Mouse (Mus musculus) stomach, adult 2 months (tissue): ENCODE results near the gene Gm20521. TPM values are rescaled to one million over a fixed set of nuclear protein-coding genes. Genes with fewer than 3 reads are reported as not detected.

Experiments
- polyA plus RNA-seq: library from polyadenylated mRNA; depleted of rRNA; stranded (reverse); fragments of >200 nt; gene quantifications from 2 replicates; pipeline ENCODE4 v1.2.3, GENCODE M21; 2012; rRNA removed

The Gm20521 gene
- 11.1 and 13.1 TPM in 2 replicates for polyA plus RNA-seq

GRCm38 (mm10) chr14:54883154-54884021 lies at the start of gene Gm20521, which contains the start of gene Bcl2l2:
Gene Gm20521, plus strand, starts transcription at chr14:54883441.
Gene Bcl2l2, plus strand, starts transcription at chr14:54883377.

GRCm38 (mm10) chr14:54870861-54871260 lies 12.4 kb upstream of the Gm20521 start, which contains the start of gene Homez:
Gene Homez, minus strand, starts transcription at chr14:54870961.

GRCm38 (mm10) chr14:54877048-54877715 lies 6.1 kb upstream of the Gm20521 start, which contains the start of gene Ppp1r3e:
Gene Ppp1r3e, minus strand, starts transcription at chr14:54877550.

GRCm38 (mm10) chr14:54892200-54892599 lies 9.0 kb downstream of the Gm20521 start, which contains the start of gene Pabpn1:
Gene Pabpn1, plus strand, starts transcription at chr14:54892500.

GRCm38 (mm10) chr14:54912886-54913285 lies 29.6 kb downstream of the Gm20521 start, which contains the start of gene Slc22a17:
Gene Slc22a17, minus strand, starts transcription at chr14:54913132.

GRCm38 (mm10) chr14:54925349-54926342 lies 42.4 kb downstream of the Gm20521 start, which contains the start of gene Efs:
Gene Efs, minus strand, starts transcription at chr14:54926126.

GRCm38 (mm10) chr14:54932645-54933150 lies 49.5 kb downstream of the Gm20521 start, which contains the start of gene Il25:
Gene Il25, plus strand, starts transcription at chr14:54932695.

GRCm38 (mm10) chr14:54935904-54936830 lies 52.9 kb downstream of the Gm20521 start, which contains the start of gene Cmtm5:
Gene Cmtm5, plus strand, starts transcription at chr14:54936261.

Other genes starting within 250 kb of the Gm20521 start
- gene Gm17606, start 242.5 kb upstream of the Gm20521 start, polyA plus RNA-seq: not detected in 2 replicates
- gene Cdh24, start 242.1 kb upstream of the Gm20521 start, polyA plus RNA-seq: 2.8 and 4.0 TPM in 2 replicates
- gene 1700123O20Rik, start 197.2 kb upstream of the Gm20521 start, polyA plus RNA-seq: 16.1 and 38.8 TPM in 2 replicates
- 30.3 and 44.2 TPM in 2 replicates for gene Acin1, start 196.5 kb upstream of the Gm20521 start, polyA plus RNA-seq
- not detected in 2 replicates for gene Gm29776, start 184.6 kb upstream of the Gm20521 start, polyA plus RNA-seq
- 2.6 and 7.1 TPM in 2 replicates for gene Cebpe, start 171.3 kb upstream of the Gm20521 start, polyA plus RNA-seq
- gene Slc7a8, start 101.5 kb upstream of the Gm20521 start, polyA plus RNA-seq: 11.9 and 13.5 TPM in 2 replicates
- gene Rnf212b, start 69.3 kb upstream of the Gm20521 start, polyA plus RNA-seq: not detected in 2 replicates
- 1.6 and 1.7 TPM in 2 replicates for gene Homez, start 12.5 kb upstream of the Gm20521 start, polyA plus RNA-seq
- gene Ppp1r3e, start 5.9 kb upstream of the Gm20521 start, polyA plus RNA-seq: 7.0 and 8.5 TPM in 2 replicates
- 21.4 and 24.2 TPM in 2 replicates for gene Bcl2l2, start 64 bp upstream of the Gm20521 start, polyA plus RNA-seq
- gene Pabpn1, start 9.1 kb downstream of the Gm20521 start, polyA plus RNA-seq: 19.9 and 24.8 TPM in 2 replicates
- 30.5 and 37.7 TPM in 2 replicates for gene Slc22a17, start 29.7 kb downstream of the Gm20521 start, polyA plus RNA-seq
- gene Efs, start 42.7 kb downstream of the Gm20521 start, polyA plus RNA-seq: 13.5 and 18.0 TPM in 2 replicates
- gene Il25, start 49.3 kb downstream of the Gm20521 start, polyA plus RNA-seq: 0.16 and 0.51 TPM in 2 replicates
- gene Cmtm5, start 52.8 kb downstream of the Gm20521 start, polyA plus RNA-seq: 1.7 and 3.0 TPM in 2 replicates
- gene Myh6, start 83.5 kb downstream of the Gm20521 start, polyA plus RNA-seq: 0.01 and 0.04 TPM in 2 replicates
- not detected in 2 replicates for gene Gm17428, start 93.5 kb downstream of the Gm20521 start, polyA plus RNA-seq
- gene Myh7, start 111.2 kb downstream of the Gm20521 start, polyA plus RNA-seq: 0.06 and 0.08 TPM in 2 replicates
- gene Ngdn, start 132.0 kb downstream of the Gm20521 start, polyA plus RNA-seq: 2.0 TPM in 2 replicates
- gene Zfhx2, start 208.9 kb downstream of the Gm20521 start, polyA plus RNA-seq: 1.5 and 1.9 TPM in 2 replicates
- 2.6 and 2.8 TPM in 2 replicates for gene Thtpa, start 211.3 kb downstream of the Gm20521 start, polyA plus RNA-seq
- 19.1 and 23.4 TPM in 2 replicates for gene Ap1g2, start 223.2 kb downstream of the Gm20521 start, polyA plus RNA-seq
- 1.7 TPM in 2 replicates for gene Jph4, start 233.5 kb downstream of the Gm20521 start, polyA plus RNA-seq